Mouse (Mus musculus): ENCODE results near the gene Tifa.

DNA sequence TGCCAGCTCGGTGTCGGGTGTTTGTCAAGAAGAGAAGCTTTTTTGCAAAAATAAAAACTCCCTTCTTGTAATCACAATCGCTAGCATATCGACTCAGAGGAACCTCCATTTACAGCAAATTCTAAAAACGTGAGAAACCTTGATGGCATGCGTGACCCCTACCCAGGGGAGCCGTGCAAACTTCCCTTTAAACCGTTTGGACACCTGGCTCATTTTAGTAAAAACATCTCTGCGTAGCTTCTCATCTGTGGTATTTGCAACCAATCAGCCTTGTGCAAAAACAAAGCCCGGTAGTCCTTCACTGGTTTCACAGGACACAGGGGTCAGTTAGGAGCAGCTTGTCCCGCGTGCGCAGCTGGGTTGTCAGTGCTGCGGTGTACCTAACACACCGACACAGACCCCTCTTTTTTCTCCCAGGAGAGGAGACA lies 1.5 kb downstream of the Tifa start:
- TF ChIP-seq EP300 (IDR thresholded peaks at IDR 0.05; ENCODE audit: insufficient read depth, low read depth, low read length) (no peak), CTCF (IDR thresholded peaks at IDR 0.05) (no peak)

Data from heart, adult 2 months (tissue).